Mouse (Mus musculus) G1E-ER4 (cell line): ENCODE data around the gene Mtln. TPM values are rescaled to one million over a fixed set of nuclear protein-coding genes. Genes with fewer than 3 reads are reported as not detected.

Experiments
- GATA1 ChIP-seq: IDR thresholded peaks from one replicate; pipeline ENCODE4 v1.8.0; 2012; ENCODE audit warnings: low read length, inconsistent platforms
- polyA plus RNA-seq: library from polyadenylated mRNA; stranded (reverse); fragments of >175 nt; gene quantifications from 2 replicates; pipeline ENCODE4 v1.2.3, GENCODE M21; 2012

Mtln gene
- 117 and 143 TPM in 2 replicates for polyA plus RNA-seq

GRCm38 (mm10) chr2:127791919-127792603 is at the start of gene Mtln:
TSS of gene Mtln (minus strand) at chr2:127792488.
- TF ChIP-seq GATA1, result no peak

- TF ChIP-seq GATA1, result no peak
These were observed 49.1 kb upstream of the Mtln start for GRCm38 (mm10) chr2:127841402-127841801.

- TF ChIP-seq GATA1, result no peak
These were observed 47.1 kb upstream of the Mtln start for GRCm38 (mm10) chr2:127839425-127839824.

- TF ChIP-seq GATA1, result no peak
These were observed 46.3 kb upstream of the Mtln start, which contains the start of gene Acoxl for GRCm38 (mm10) chr2:127838576-127838975. TSS of gene Acoxl (plus strand) at chr2:127838876.

GRCm38 (mm10) chr2:127832833-127833190 is 40.5 kb upstream of the Mtln start:
- TF ChIP-seq GATA1, result no peak

GRCm38 (mm10) chr2:127832103-127832832 is 40.0 kb upstream of the Mtln start:
- TF ChIP-seq GATA1, result no peak

GRCm38 (mm10) chr2:127831401-127832102 is 39.3 kb upstream of the Mtln start, which contains the start of gene Bub1:
TSS of gene Bub1 (minus strand) at chr2:127831865.
- TF ChIP-seq GATA1, result no peak

- no peak for TF ChIP-seq GATA1
These were observed 2.5 kb downstream of the Mtln start for GRCm38 (mm10) chr2:127789651-127790270.

GRCm38 (mm10) chr2:127789138-127789537 is 3.1 kb downstream of the Mtln start:
- no peak for TF ChIP-seq GATA1

- TF ChIP-seq GATA1, result no peak
These were observed 3.7 kb downstream of the Mtln start, which contains the start of gene Nphp1 for GRCm38 (mm10) chr2:127788440-127789116. TSS of gene Nphp1 (minus strand) at chr2:127788897.

- TF ChIP-seq GATA1, result no peak
These were observed 5.1 kb downstream of the Mtln start for GRCm38 (mm10) chr2:127787226-127787625.

- no peak for TF ChIP-seq GATA1
These were observed 13.8 kb downstream of the Mtln start for GRCm38 (mm10) chr2:127778451-127778850.

GRCm38 (mm10) chr2:127775013-127775412 is 17.3 kb downstream of the Mtln start:
- TF ChIP-seq GATA1, result no peak

- no peak for TF ChIP-seq GATA1
These were observed 17.7 kb downstream of the Mtln start for GRCm38 (mm10) chr2:127774578-127774941.

GRCm38 (mm10) chr2:127773938-127774577 is 18.2 kb downstream of the Mtln start:
- TF ChIP-seq GATA1, result no peak
